Mouse (Mus musculus) spleen, postnatal 10 days (tissue): ENCODE data around the gene Dync1li2.
A peak's percentile ranks its signal among the peaks of the same experiment; 100 is the strongest.

ENCODE experiments used
- DNase-seq, 2 experiments: peaks; one replicate each; pipeline ENCODE4 v3.0.0; 2021 to 2022; ENCODE audit warnings: low spot score in 2 of 2

Gene Dync1li2

GRCm38 (mm10) chr8:104442299-104443124, at the start of gene Dync1li2:
TSS of gene Dync1li2 (minus strand) at chr8:104443047.
- DNase-seq, result peak; percentile 94 to 96

DNA sequence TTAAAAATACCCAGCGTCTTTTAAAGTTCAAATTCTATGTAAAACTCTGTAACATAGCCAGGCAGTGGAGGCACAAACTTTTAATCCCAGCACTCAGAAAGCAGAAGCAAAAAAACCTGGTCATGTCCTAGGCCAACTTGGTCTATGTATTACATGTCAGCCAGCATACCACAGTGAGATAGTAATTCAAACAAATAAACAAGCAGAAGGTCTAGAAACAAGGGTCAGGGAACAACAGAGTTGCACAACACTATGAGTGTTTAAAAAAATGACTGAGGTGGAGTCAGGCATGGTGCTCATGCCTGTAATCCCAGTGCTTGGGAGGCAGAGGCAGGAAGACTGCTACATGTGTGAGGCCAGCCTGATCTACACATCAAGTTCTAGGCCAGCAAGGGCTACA, 36.2 kb upstream of the Dync1li2 start:
- DNase-seq, result no peak

GRCm38 (mm10) chr8:104472465-104472864, 29.6 kb upstream of the Dync1li2 start:
- DNase-seq, result no peak

DNA sequence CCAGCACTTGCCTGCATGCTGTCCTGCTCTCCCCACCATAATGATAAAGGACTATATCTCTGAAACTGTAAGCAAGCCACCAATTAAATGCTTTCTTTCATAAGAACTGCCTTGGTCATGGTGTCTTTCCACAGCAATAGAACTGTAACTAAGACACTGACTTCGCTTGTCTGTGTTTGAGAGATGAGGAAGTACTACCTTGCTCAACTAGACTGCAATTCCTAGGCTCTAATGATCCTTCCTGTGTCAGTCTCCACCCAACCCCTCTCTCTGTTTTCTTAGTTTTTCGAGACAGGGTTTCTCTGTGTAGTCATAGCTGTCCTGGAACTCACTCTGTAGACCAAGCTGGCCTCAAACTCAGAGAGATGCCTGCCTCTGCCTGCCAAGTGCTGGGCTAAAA, 24.6 kb upstream of the Dync1li2 start:
- no peak for DNase-seq

GRCm38 (mm10) chr8:104452177-104452576, 9.3 kb upstream of the Dync1li2 start:
- no peak for DNase-seq

GRCm38 (mm10) chr8:104448796-104449195, 5.9 kb upstream of the Dync1li2 start:
- no peak for DNase-seq

- no peak for DNase-seq
These were observed 3.2 kb upstream of the Dync1li2 start for GRCm38 (mm10) chr8:104446016-104446415.

- no peak for DNase-seq
These were observed 2.4 kb upstream of the Dync1li2 start for GRCm38 (mm10) chr8:104445248-104445647.

DNA sequence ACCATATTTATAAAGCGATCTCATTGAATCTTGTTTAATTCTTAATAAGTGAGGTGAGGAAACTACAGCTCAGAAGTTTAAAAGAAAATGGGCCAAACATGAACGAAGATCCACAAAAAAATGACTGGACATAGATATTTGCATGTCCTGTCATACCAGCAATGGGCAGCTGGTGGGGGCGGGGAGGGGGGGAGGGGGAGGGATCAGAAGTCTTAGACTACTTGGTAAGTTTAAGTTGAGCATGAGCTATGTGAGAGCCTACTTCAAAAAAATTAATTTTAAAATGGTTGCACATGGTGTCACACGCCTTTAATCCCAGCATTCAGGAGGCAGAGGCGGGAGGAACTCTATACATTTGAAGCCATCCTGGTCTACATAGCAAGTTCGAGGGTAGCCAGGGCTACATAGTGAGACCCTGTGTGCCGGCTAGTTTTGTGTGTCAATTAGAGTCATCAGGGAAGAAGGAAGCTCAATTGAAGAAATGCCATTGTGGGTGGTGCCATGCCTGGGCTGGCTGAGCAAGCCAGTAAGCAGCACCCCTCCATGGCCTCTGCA, 355 bp upstream of the Dync1li2 start:
- DNase-seq, result no peak

DNA sequence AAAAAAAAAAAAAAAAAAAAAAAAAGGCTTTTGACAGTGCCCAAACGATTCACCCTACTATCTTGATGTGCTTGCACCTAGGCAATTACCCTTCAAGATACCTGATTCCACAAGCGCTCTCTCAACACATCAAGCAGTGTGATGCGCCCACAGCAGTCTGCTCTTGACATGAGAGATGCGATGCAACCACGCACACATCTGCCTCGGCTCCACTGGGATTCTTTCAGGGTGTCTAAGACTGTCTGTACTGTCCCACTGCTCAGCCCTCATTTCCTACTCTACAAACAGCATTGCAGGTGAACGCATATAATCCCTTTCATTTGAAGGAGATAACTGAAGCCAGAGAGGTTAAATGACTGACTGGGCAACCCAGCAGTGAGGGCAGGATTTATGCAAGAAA, 1.2 kb downstream of the Dync1li2 start:
- DNase-seq, result no peak

GRCm38 (mm10) chr8:104439461-104439860, 3.4 kb downstream of the Dync1li2 start:
- no peak for DNase-seq

DNA sequence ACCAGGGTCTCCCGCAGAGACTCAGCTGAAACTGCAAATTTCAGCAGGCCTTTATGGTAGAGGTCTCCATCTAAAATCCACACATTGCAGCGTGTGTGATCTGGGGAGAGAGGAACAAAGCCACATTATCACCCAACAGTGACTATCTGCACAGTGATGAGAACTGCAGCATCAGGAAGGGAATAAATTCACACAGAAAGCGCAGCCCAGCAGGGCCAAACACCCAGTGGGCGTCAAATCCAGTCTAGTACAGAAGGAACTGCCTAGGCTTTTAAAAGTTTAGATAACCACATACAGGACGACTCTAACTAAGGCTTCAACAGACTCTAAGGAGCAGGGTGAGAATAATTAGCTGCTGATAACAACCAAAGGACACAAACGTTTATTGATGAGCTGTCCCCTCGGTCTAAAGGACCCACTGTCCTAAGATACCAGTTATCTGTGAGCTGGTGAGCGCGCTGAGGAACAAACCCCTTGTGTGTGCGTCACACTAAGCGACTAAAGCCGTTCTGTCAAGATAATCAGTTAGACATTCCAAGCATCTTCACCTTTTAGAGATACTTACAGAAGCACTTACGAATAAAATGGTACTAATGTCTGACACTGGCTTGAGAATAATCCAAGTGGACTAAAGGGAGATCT, 5.2 kb downstream of the Dync1li2 start:
- DNase-seq, result no peak

GRCm38 (mm10) chr8:104436591-104436990, 6.3 kb downstream of the Dync1li2 start:
- no peak for DNase-seq

- DNase-seq, result peak; percentile 73 to 93
These were observed 6.8 kb downstream of the Dync1li2 start for GRCm38 (mm10) chr8:104436038-104436437.

- no peak for DNase-seq
These were observed 8.0 kb downstream of the Dync1li2 start for GRCm38 (mm10) chr8:104434826-104435354.

DNA sequence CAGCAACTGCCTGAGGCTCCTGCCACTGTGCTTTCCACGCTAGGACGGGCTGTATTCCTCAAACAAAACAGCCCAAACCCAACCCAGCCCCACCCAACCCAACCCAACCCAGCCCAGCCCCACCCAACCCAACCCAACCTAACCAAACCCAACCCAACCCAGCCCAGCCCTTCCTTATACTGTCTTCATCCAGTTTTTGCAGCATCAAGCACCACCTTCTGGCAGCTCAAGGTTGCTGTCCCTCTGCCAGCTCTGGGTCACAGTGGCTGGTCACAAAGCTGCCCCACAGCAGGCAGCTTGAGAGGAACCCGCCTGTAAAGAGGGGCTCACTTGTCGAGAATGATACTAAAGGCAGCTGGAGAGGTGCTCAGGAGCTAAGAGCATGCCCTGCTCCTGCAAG, 8.6 kb downstream of the Dync1li2 start:
- DNase-seq, result no peak

- DNase-seq, result no peak
These were observed 9.5 kb downstream of the Dync1li2 start for GRCm38 (mm10) chr8:104433191-104433842.

DNA sequence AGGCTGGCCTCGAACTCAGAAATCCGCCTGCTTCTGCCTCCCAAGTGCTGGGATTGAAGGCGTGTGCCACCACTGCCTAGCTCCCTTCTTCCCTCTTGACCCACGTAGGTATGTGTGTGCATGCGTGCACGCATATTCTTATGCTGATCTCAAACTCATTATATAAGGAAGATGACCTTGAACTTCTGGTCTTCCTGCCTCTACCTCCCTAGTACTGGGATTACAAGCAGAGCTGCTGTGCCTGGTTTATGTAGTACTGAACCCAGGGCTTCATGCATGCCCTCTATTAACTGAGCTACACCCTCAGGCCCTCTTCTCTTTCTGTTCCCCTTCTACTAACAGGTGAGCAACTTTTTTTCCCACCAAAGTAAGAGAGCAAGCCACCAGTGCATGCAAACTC, 10.2 kb downstream of the Dync1li2 start:
- DNase-seq, result no peak

GRCm38 (mm10) chr8:104430230-104430629, 12.6 kb downstream of the Dync1li2 start:
- DNase-seq, result no peak

- no peak for DNase-seq
These were observed 15.1 kb downstream of the Dync1li2 start for GRCm38 (mm10) chr8:104427703-104428102.

DNA sequence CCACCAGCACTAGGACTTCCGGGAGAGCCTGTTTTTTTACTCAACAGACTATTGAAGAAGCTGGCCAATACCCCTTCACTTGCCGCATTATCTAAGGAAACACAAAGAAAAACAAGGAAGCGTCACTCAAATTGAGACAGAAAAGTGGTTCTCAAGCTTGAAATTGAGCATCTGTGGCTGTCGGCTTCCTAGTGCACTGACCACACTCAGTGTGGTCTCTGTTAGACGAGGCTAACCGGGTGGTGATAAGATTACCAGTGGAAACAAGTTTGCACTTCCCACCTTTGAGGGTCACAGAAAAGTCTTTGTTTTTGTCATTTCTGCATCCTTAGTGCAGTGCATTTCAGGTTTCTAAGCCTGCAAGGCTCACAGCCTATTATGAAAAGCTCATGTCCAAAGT, 20.5 kb downstream of the Dync1li2 start:
- DNase-seq, result no peak

DNA sequence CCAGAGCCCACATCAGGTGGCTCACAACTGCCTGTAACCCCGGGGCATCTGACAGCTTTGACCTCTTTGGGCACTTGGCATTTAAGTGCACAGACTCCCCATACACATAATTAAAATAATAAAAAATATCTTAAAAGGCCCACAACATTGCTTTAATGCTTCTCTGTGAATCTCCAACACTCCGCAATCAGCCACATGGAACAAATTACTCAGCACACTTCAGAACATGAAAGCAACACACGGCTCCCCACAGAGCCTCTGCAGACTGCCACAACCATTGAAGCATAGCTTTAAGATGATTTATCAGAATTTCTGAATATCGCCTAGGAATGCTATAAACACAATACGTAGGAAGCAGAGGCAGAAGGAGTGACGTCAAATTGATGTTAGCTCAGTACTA, 26.8 kb downstream of the Dync1li2 start:
- DNase-seq, result no peak
